Mouse (Mus musculus) embryo, embryonic 11 days (tissue): ENCODE data around the gene Fcer1g.
"Not testable (repeated sequence)": the region's sequence is repeated elsewhere in the genome, so short reads cannot be mapped to it uniquely, and the experiment has no call there.

Experiments
- DNase-seq: peaks from one replicate; pipeline ENCODE4 v3.0.0-alpha.2; 2015

Gene Fcer1g

GRCm38 (mm10) chr1:171263666-171264461 lies 29.7 kb upstream of the Fcer1g start:
- DNase-seq = no peak

- peak; percentile 59 for DNase-seq
Measured at GRCm38 (mm10) chr1:171263185-171263611, 29.0 kb upstream of the Fcer1g start.

- DNase-seq = peak; percentile 44
Measured at GRCm38 (mm10) chr1:171262594-171263130, 28.5 kb upstream of the Fcer1g start.

- DNase-seq = no peak
Measured at GRCm38 (mm10) chr1:171260316-171260715, 26.2 kb upstream of the Fcer1g start.

- DNase-seq = no peak
Measured at GRCm38 (mm10) chr1:171258921-171259320, 24.8 kb upstream of the Fcer1g start.

GRCm38 (mm10) chr1:171257781-171258180 lies 23.6 kb upstream of the Fcer1g start:
- no peak for DNase-seq

- DNase-seq = peak; percentile 87
Measured at GRCm38 (mm10) chr1:171256937-171257548, 22.9 kb upstream of the Fcer1g start.

GRCm38 (mm10) chr1:171256095-171256818 lies 22.1 kb upstream of the Fcer1g start:
- DNase-seq = no peak

GRCm38 (mm10) chr1:171252415-171252814 lies 18.2 kb upstream of the Fcer1g start:
- no peak for DNase-seq

- DNase-seq = peak; percentile 74
Measured at GRCm38 (mm10) chr1:171251594-171252324, 17.6 kb upstream of the Fcer1g start.

GRCm38 (mm10) chr1:171250680-171251593 lies 16.8 kb upstream of the Fcer1g start, which contains the start of gene Ndufs2:
Gene Ndufs2 (minus strand): TSS chr1:171251388.
- peak; percentile 60 for DNase-seq

- peak; percentile 78 for DNase-seq
Measured at GRCm38 (mm10) chr1:171249913-171250600, 15.9 kb upstream of the Fcer1g start, which contains the start of gene Adamts4. Gene Adamts4 (plus strand): TSS chr1:171250421.

- DNase-seq = peak; percentile 37
Measured at GRCm38 (mm10) chr1:171248386-171249226, 14.4 kb upstream of the Fcer1g start.

GRCm38 (mm10) chr1:171247916-171248315 lies 13.8 kb upstream of the Fcer1g start:
- DNase-seq = no peak

GRCm38 (mm10) chr1:171247453-171247841 lies 13.3 kb upstream of the Fcer1g start:
- no peak for DNase-seq

GRCm38 (mm10) chr1:171246709-171247452 lies 12.7 kb upstream of the Fcer1g start:
- peak; percentile 98 for DNase-seq

GRCm38 (mm10) chr1:171245353-171245752 lies 11.2 kb upstream of the Fcer1g start:
- DNase-seq = no peak

GRCm38 (mm10) chr1:171241952-171242351 lies 7.8 kb upstream of the Fcer1g start:
- DNase-seq = not testable (repeated sequence)

- no peak for DNase-seq
Measured at GRCm38 (mm10) chr1:171240911-171241310, 6.7 kb upstream of the Fcer1g start.
